Mouse (Mus musculus) c-Kit-positive CD71-positive TER-119-positive erythroid progenitor cells, embryonic 14.5 days (primary cell): ENCODE measurements around the gene Uggt1.

Experiments
- DNase-seq: peaks from one replicate; pipeline ENCODE4 v3.0.0-alpha.2; 2013; ENCODE audit warnings: low spot score

Gene Uggt1

DNA sequence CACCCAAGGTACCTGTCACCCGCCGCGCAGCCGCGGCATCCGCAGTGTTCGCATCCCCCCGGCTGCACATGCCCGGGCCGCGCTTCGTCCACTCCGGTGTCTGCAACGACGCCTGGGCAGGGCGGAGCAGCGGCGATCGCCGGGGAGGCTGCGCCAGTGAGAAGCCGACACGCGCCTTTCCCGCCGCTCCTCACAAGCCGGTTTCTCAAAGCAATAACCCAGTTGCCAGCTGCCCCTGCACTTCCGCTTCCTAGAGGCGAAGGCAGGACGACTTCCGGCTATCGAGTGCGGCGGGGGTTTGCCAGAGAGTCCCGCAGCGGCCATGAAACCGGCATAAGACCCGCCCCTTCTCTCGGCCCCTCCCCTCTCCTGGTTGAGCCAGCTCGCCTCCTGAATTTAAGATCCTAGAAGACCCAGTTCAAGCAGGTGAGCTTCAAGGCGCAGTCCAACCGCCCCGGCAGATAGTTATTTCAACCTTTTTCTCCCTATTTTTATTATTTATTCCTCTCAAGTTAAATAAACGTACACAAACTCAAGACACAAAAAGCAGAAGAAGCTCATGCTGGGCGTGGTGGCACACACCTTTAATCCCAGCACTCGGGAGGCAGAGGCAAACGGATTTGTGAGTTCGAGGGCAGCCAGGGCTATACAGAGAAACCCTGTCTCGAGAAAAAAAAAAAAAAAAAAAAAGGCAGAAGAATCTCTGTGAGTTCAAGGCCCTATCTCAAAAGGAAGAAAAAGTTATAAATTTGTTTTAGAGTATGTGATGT, at the start of gene Uggt1:
Gene Uggt1, minus strand, starts transcription at position 663 of the 770 bp plus-strand sequence.
- DNase-seq, result peak; percentile 91

DNA sequence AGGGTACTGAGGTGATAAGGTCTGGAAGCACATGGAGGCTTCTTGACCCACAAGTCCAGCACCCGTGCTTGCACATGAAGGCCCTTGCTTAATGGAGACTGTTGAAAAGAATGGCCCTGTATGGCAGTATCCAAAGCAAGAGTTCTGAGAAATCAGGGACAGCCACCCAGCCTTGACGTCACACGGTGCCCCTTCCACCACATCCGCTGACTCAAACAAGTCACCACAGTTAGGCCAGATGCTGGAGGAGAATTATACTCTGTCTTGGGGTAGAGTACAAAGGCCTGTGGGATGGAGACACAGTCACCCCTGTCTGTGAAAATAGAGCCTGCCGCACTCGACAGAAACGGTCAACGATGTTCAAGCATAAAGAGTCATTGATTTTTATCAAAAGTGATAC, 49.0 kb upstream of the Uggt1 start:
- no peak for DNase-seq

DNA sequence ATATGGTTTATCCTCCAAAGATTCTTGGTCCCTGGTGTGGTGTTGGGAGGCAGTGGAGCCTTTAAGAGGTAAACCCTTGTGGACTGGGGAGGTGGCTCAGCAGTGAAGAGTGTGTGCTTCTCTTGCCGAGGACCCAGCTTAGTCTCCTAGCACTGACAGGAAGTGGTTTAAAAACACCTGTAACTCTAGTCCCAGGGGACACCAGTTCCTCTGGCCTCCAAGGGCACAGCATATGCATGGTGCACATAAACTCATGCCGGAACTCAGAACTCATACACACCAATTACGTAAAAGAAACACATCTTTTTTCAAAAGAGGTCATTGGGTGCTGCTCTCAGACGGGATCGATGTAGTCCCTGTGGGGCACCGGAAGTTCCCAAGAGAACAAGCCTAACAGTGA, 37.3 kb upstream of the Uggt1 start:
- no peak for DNase-seq

DNA sequence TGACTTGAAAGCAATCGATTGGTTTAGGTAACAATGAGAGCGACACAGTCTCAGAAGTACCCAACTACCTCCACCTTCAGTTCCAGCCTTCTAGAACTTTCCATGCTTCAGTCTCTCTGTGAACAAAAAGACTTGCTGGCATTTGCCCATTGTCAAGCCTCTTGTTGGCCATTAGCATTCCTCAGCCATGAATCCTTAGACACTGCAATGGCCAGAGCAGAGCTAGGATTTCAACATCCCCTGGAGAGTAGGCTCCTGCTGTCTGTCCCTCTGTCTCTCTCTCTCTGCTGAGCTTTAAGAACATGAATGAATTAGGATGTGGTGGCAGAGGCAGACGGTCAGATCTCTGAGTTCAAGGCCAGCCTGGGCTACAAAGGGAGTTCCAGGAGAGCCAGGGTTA, 36.4 kb upstream of the Uggt1 start:
- no peak for DNase-seq

DNA sequence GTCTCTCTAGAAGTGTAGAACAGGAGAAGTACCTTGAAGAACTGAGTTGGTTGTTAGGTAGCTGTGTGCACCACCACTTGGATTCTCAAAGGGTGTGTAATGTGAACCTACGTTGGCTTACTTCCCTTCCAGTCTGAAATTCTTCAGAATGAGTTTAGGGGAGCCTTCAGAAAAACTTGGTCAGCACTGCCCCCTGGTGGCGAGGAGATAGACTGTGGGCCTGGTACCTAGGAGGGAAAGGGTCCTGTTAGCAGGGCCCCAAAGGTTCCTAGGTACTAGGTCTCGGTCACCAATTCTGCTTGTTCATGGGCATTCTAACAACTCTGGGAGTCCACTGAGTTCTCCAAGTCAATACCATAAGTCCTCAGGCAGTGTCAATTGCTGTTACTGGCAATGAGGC, 34.7 kb upstream of the Uggt1 start:
- peak; percentile 74 for DNase-seq

DNA sequence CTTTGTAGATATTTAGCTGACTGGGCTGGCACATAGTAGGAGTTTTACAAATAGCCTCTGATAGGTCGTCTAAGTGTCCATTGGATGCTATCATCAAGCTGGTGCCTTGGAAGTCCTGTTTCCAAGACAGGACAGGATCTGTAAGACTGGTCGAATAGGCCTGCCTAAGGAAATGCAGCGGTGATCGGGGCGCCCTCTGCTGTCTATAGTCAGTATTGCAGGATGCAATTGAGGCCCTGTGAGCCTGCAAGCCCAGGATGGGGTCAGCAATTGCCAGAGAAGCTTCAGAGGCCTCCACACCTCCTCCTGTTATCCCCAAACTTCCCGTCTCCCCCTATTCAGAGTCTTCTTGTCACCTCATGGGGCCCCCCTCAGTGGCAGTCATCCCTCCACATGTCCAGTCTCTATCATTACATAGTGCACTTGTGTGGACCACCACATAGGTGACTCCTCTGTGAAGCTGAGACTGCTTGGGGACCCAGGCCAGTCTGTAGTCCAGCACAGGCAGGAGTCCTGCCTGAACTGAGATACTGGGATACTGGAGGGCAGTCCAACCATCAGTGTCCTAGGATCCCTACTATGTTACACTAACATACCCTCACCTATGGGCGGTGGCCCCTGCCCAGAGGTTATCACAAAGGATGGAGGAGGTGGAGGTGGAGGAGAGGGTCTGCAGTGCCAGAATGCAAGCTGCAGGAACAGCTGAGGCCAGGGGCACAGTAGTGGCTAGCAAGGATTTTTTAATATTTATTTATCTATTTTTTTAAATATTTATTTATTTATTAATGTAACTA, 32.9 kb upstream of the Uggt1 start:
- DNase-seq, result peak; percentile 66

DNA sequence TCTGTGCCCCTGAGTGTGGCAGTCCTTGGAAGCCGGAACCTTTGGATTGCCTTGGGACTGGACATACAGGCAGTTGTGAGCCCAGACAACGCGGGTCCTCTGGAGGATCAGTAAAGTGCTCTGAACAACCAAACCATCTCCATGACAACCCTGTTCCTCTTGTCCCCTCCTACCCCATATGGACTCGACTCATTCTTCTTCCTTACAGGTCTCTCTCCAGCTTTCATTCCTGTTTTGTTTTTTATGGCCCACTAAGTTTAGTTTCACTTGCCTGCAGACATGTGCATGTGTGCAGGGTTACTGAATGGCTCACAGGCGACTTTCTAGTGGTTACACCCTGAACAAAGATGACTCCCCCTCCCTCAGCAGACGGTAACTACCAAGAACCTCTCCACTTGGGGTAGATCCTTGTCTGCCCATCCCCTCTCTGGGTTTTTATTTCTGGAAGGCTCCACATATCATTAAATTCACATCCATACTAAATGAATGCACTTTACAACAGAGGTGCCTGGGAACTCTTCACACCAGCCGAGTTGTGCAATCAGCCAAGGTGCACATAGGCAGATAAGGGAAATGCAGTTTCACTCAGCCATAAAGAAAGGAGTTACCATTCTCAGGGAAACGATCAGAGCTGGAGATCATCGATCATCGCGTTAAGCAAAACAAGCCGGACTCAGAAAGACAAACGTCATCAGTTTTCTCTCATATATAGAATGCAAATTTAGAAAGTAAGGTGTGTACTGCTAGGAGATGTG, 31.3 kb upstream of the Uggt1 start:
- peak; percentile 55 for DNase-seq

DNA sequence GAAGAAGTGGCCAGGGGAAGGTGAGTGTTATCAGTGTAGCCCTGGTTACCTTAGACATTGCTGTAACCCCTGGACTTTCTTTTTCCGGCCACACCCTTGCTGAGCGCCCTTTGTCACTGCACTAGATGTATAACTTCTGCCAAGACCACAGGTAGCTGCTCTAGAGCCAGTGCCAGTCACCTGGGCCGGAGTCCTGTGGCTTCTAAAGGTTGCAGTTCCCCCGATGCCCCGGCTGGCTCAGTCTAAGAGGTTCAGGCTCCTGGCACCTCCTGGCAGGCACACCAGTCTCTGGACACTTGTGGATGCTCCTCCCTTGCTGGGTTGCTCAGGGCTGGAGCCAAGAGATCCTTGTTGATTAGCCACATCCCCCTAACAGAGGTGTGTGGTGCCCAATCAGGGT, 29.9 kb upstream of the Uggt1 start, which contains the start of gene Neurl3:
Gene Neurl3, minus strand, starts transcription at position 225 of the 400 bp plus-strand sequence.
- DNase-seq, result no peak

DNA sequence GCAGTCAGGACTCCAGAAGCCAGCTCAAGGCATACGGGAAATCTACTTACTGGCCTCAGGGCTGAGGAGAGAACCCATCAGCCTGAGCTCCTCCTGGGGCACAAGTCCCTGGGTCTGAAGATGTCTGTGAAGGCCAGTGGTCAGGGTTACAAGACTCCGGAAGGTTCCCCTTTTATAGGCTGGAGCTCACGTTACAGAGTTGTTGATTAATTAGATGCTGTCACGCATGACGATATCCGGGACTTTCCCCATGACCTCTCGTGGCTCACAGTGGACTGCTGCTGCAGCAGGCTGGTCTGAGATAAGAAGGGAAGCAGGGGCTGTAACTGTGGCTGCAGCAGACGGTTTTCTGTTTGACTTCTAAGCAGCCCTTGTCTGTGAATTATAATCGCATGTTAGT, 28.8 kb upstream of the Uggt1 start:
- peak; percentile 53 for DNase-seq

DNA sequence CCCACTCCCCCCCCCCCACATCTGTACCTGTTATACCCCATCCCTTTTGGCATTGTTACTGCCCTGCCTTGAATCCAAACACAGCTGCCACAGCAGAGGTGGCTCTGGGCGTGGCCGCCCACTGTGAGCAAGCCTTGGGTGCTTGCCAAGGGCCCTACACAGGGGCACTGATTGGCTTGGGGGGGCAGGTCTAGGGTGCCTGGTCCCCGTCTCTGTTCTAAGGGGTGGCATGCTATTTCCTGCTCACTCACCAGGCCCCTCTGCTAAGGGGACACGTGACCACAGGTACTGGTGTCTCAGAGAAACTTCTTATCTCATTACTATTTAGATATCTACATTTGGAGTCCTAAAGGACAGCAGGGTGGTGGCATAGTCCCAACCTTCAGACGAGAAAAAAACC, 28.0 kb upstream of the Uggt1 start:
- DNase-seq, result no peak

DNA sequence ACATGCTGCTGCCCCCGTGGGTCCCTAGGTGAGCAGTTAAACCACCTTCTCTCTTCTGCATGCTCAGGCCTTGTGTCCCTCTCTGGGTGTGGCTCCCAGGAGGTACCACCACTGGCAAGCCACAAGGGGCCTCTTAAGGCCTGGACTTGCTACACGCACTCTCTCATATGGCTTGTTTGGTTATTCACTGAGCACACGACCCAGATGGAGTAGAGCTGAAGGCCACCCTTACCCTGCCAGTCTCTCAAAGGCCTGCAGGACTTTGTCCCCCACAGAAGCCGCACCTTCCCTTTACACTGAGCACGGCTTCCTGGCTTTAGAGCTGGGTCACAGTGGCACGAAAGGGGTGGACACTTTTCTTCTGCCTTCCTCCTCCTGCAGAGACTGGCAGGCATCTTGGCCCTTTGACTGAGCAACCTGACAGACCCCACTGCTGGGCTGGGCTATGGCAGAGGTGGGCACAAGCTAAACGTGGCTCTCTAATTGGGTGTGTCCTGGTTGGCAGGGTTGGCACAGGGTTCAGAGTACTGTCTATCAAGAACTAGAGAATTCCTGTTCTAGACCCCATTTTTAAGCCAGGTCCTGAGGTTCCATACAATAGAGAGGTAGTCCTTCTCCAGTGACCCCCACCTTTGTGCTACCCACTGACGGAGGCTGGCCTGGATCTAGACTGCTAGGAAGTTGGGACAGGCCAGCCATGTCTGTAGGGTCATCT, 27.2 kb upstream of the Uggt1 start:
- no peak for DNase-seq

DNA sequence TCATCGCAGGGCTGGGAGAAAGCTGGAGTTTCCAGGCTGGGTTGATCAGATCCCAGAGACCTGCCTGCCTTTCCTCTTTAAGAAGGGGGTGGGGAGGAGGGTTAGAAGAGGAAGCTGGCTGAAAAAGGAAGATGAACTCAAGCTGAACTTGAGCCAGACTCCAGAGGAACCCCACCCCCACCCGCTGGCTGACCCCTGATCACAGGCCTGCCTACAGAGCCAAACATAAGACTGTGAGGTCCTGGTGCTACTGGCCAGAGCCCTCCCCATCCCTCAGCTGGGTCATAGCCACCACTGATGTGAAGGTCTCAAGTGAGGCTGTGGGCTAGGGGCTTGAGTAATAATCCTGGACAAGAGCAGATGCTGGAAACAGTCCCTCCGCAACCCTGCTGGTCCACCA, 26.1 kb upstream of the Uggt1 start:
- no peak for DNase-seq

DNA sequence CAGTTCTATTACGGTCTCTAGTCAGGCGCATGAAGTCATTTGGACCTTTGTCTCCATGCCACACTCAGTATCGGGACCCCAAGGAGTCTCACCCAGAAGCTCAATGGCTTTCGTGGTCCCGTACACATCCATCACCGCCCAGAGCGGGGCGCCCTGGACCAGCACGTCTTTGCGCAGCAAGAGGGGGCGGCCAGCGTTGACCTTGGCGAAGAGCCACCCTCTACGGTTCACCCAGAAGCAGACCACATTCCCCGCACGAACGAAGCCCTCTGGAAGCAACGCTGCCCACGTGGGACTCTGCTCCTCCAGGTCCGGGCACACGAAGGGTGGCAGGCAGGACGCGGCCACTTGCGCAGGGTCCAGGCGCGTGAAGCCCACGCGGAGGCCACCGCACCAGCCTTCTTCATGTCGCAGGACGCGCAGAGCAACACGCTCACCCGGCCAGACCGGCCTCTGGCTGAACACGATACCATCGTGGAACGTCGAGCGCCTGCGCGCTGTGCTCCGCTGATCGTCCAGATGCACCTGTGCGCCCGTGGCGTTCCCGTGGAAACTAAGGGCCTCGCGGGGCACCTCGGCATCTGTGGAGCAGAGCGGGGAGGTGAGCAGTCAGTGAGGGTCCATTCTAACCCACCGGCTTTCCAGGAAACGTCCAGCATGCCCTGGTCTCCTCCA, 24.7 kb upstream of the Uggt1 start:
- DNase-seq, result no peak

DNA sequence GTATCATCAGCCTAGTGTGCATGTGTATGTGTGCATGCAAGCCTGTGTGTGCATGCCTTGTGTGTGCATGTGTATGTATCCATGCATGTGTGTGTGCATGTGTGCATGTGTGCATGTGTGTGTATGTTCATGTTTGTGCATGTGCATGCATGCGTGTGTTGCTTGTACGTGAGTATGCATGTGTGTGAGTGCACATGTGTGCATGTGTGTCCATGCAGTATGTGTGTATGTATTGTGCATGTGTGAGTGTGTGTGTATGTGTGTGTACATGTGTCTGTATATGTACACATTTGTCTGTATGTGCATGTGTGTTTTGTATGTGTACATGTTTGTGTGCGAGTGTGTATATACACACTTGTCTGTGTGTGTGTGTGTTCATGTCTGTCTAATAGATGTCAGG, 23.1 kb upstream of the Uggt1 start:
- no peak for DNase-seq

DNA sequence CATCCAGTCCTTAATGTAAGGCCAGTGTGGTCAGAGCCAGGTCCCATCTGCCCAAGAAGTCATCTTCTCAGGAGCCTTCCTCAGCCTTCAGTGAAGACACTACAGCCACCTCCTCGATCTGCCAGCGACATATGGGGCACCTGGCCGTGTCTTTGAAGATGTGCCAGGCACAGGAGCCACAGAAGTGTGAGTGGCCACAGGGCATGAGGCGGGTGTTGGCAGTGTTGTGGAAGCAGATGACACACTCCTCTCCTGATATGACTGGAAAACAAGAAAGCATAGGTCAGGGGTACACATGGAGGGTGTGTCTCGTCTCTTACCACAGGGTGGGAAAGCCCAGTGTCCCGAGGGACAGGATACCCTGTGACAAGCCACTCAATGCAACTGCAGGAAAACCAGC, 21.8 kb upstream of the Uggt1 start:
- no peak for DNase-seq

DNA sequence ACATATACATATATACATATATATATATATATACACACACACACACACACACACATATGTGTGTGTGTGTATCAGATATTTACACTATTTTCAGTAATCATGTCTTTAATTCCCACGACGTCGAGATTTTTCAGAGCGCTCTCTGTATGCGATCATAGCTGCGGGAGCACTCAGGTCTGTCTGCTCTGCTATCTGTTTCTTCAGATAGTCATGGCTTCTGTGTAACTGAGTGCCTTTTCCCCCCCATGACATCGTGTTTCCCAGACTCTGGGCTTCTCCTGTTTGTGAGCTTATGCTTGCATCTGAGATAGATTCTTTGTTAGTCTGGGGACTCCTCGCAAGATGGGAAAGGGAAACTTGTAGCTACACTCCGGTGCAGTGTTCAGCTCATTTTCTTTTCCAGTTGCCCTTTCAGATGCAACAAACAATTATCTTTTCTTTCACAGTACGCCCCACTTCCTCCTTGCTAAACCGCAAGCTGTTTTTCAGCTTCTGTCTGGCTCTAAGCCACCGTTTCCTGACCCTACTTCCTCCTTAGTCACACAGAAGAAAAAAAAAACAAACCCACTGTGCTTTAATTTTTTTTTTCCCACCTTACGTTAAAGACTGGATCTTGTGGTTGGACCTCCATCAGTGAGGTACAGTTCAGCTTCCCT, 19.4 kb upstream of the Uggt1 start:
- DNase-seq, result no peak

DNA sequence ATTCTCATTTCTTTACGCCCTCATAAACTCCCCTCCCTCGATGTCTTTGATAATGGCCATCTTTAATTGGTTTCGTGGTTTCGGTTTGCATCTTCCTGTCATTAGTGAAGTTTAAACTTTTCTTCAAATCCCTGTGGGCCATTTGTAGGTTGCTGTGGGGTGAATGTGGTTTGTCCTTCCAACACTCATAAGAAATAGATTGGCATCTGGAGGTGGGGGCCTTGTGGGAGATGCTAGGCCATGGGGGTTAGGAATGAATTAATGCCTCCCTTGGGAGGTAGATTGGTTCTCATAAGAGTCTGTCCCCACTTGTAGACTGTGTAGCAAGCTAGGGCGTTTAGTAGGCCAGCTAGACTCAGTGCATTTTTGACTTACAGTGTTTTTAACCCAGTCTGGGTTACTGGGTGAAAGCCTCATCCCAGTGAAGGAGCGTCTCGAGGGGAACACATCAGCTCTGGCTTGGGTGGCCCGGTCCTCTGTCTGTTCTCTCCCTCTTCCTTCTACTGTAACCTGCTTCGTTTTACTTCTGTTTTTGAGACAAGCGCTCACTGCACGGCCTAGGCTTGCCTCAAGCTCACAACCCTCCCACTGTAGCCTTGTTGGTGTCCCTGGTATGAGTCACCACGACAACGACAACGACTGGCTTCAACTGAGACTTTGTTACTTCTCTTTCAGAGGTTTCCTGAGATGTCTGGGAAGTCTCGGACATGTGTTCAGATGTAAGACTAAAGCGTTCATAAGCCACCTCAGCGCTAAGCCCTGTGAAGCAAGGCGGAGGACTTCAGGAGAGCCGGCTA, 17.4 kb upstream of the Uggt1 start:
- DNase-seq, result no peak

DNA sequence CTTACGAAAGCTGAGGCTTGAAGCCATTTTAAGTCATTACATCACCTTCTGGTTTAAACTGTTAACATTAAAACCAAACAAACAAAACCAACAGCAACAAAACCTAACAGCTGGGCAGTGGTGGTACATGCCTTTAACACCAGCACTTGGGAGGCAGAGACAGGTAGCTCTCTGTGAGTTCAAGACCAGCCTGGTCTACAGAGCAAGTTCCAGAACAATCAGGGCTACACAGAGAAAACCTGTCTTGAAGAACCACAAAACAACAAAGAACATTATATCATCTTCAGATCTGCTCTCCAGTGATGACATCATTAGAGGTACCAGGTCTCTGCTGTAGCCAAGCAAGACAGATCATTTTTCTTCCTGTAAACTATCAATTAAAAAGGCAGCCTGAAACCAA, 15.9 kb upstream of the Uggt1 start:
- no peak for DNase-seq

DNA sequence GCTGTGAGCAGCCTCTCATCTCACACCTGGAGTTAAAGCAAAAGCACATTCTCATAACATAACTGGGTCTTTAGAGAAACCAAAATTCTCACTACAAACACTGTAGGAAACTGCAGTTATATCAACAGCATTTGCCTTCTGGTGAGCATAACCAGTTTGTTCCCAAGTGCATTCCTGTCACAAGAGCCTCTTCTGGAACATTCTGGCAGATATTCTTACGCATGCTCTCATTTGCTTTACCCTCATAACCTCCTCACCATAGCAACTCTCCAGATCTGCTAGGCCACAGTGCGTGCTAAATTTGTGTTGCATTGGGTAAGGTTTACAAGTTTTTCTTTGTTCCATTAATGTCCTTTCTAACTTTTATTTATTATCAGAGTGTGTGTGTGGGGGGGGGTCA, 14.8 kb upstream of the Uggt1 start:
- DNase-seq, result no peak

DNA sequence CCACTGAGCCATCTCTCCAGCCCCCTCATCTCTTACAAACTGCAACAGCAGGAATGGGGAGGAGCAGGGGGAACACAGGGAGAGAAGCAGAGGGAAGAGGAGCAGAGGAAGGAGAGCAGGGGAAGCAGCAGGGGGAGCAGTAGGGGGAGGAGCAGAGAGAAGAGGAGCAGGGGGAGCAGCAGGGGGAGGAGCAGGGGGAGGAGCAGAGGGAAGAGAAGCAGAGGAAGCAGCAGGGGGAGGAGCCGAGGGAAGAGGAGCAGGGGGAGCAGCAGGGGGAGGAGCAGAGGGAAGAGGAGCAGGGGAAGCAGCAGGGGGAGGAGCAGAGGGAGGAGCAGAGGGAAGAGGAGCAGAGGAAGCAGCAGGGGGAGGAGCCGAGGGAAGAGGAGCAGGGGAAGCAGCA, 14.1 kb upstream of the Uggt1 start:
- DNase-seq, result no peak
